Mouse (Mus musculus) sigmoid colon, adult 10 weeks (tissue): ENCODE results near the gene Fmod. TPM values are rescaled to one million over a fixed set of nuclear protein-coding genes. Genes with fewer than 3 reads are reported as not detected.

ENCODE experiments used
- polyA plus RNA-seq: library from polyadenylated mRNA; stranded (reverse); fragments of 350-450 nt; fragmentation: Illumina TruSeq; extraction: RNeasy Lipid Tissue Mini Kit (QIAGEN cat#74804); gene quantifications from one replicate; pipeline ENCODE4 v1.2.3, GENCODE M21; 2014; ENCODE audit warnings: low read depth, low replicate concordance

Gene Fmod
- 1.1 TPM for polyA plus RNA-seq

DNA sequence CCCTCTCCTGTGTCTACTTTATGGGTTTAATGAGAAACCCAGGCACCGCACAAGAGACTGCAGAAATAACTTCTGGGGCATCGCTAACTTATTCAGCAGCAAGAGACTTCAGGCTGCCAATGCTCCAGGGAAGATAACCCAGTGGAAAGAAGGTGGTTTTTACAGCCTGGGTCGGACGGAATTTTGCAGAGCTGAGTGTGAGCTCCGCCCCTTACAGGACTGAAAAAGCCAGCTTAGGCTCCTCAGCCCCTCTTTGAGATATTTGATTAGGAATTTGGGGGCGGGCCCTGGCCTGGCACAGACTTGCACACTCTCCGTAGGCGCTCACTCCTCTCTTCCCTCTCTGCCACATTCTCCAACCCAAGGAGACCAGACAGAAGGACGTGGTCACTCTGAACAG, at the start of gene Fmod:
Fmod (plus strand) TSS at position 83 of the 400 bp plus-strand sequence.

DNA sequence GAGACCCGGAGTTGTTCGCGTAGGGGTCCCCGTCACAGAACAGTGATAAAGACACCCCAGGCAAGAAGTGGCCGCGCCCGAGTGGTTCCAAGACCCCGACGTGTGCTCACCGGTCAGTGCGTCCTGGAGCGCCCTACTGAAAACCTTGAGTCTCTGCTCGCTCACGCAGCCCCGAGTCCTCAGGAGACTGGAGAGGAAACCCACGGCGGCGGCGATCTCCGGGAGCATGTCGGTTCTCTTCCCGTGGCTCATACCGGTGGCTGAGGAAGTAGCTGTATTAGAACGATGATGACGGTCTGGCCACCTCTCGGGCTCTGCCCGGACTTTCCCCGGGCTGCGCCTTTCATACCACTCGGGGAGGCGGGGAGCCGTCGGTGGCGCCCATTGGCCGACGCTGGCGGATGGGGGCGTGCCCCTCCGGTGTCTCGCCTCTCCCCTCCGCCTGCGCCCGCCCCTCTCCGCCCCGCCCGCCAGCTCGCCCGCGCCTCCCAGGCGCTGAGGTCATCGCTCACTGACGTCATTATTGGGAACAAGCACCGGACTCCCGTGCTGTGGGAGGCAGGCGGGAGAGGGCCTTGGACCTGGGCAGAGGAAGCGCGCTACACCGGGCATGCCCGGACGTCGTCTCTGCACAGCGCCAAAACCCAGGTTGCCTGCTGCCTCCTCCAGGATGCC, 41.9 kb downstream of the Fmod start, which contains the start of gene Btg2:
Btg2 (minus strand) TSS at position 319 of the 675 bp plus-strand sequence.

Other genes with a start within 250 kb of the Fmod start
- gene Atp2b4, start 236.2 kb upstream of the Fmod start, polyA plus RNA-seq: 56.7 TPM
- gene Optc, start 129.3 kb upstream of the Fmod start, polyA plus RNA-seq: 4.4 TPM
- 12.9 TPM for gene Prelp, start 115.8 kb upstream of the Fmod start, polyA plus RNA-seq
- gene Btg2, start 41.9 kb downstream of the Fmod start, polyA plus RNA-seq: 71.2 TPM
- not detected for gene Chit1, start 74.0 kb downstream of the Fmod start, polyA plus RNA-seq
- not detected for gene Chil1, start 144.9 kb downstream of the Fmod start, polyA plus RNA-seq
- gene Mybph, start 156.2 kb downstream of the Fmod start, polyA plus RNA-seq: not detected
- gene Adora1, start 198.2 kb downstream of the Fmod start, polyA plus RNA-seq: 0.88 TPM